Mouse (Mus musculus) heart, embryonic 10.5 days (tissue): ENCODE measurements around the gene Armc8. TPM values are rescaled to one million over a fixed set of nuclear protein-coding genes. Genes with fewer than 3 reads are reported as not detected.

Experiments used
- DNase-seq: peaks from one replicate; pipeline ENCODE4 v3.0.0-alpha.2; 2017; ENCODE audit warnings: low spot score
- H3K27ac ChIP-seq: fragments of 300-500 bp; sonication (generic); 2 replicates; pipeline ENCODE4 v1.5.1; 2016; ENCODE audit warnings: mild to moderate bottlenecking
- H3K27me3 ChIP-seq: fragments of 300-500 bp; sonication (generic); 2 replicates; pipeline ENCODE4 v1.6.1; 2016; ENCODE audit warnings: mild to moderate bottlenecking; ENCODE audit not compliant: poor library complexity, insufficient read depth, severe bottlenecking
- H3K36me3 ChIP-seq: fragments of 300-500 bp; sonication (generic); 2 replicates; pipeline ENCODE4 v1.6.1; 2016; ENCODE audit warnings: mild to moderate bottlenecking, moderate library complexity
- H3K4me1 ChIP-seq: fragments of 300-500 bp; sonication (generic); 2 replicates; pipeline ENCODE4 v1.6.1; 2016; ENCODE audit warnings: mild to moderate bottlenecking
- H3K4me3 ChIP-seq: fragments of 300-500 bp; sonication (generic); 2 replicates; pipeline ENCODE4 v1.5.1; 2016; ENCODE audit warnings: mild to moderate bottlenecking, moderate library complexity
- H3K9me3 ChIP-seq: fragments of 300-500 bp; sonication (generic); 2 replicates; pipeline ENCODE4 v1.6.1; 2016; ENCODE audit warnings: mild to moderate bottlenecking, moderate library complexity
- WGBS: fragments of 180-500 bp; shearing (Covaris S2); methylation state at CpG from one replicate; pipeline ENCODE4 v1.1.7; 2016; 5-methylcytosine and 5-hydroxymethylcytosine counted together
- polyA plus RNA-seq: library from polyadenylated mRNA; unstranded; fragments of >200 nt; fragmentation: Nextera tagmentation; extraction: Ambion mirVana; gene quantifications from 2 replicates; pipeline ENCODE4 v1.2.1, GENCODE M21; 2016

The Armc8 gene
- polyA plus RNA-seq, 1 experiment from 2014 or later: 22.7 TPM

DNA sequence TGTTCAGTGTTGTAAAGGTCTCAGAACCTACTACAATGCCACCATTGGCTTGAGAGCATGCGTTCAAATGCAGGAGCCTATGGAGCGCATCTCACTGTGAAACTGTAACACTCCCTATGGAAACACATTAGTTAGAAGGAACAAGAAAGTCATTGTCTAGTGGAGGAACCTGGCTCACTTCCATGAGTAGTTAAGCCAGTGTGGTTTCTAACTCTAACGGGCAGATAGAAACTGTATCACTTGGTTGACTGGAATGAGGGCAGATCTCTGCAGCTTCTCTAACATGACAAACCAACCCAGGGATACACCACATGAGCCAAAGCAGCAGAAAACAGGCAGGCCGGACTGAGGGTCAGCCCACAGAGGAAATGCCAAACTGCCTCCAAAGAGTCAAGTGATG is 114.5 kb downstream of the Armc8 start:
- Histone ChIP-seq H3K27me3 (peaks cover 28% of the 10 kb centered on the region), H3K27ac (no peak overlapping the region), H3K36me3 (no peaks in the 10 kb centered on the region), H3K4me3 (no peak overlapping the region), H3K9me3 (no peaks in the 10 kb centered on the region), H3K4me1 (peaks cover 6% of the 10 kb centered on the region)
- 84% methylated on average over 4 of the region's 4 CpGs for WGBS
- DNase-seq: no peak

GRCm38 (mm10) chr9:99451161-99451560 is 117.5 kb downstream of the Armc8 start, which contains the start of gene Nme9:
Nme9 (plus strand) TSS chr9:99451475.
- no peak for DNase-seq
- H3K4me3 ChIP-seq: peak within 1 kb of the TSS; percentile 18
- no peak within 1 kb of the TSS for H3K27ac ChIP-seq
- H3K9me3 ChIP-seq: no peaks in the 10 kb centered on the region
- WGBS: 6% methylated on average over 14 of the region's 14 CpGs
- H3K27me3 ChIP-seq: peaks cover 28% of the 10 kb centered on the region
- no peaks in the 10 kb centered on the region for H3K36me3 ChIP-seq
- H3K4me1 ChIP-seq: peaks cover 6% of the 10 kb centered on the region

GRCm38 (mm10) chr9:99449886-99450647 is 118.6 kb downstream of the Armc8 start:
- Histone ChIP-seq H3K9me3 (no peaks in the 10 kb centered on the region), H3K27me3 (peaks cover 26% of the 10 kb centered on the region), H3K27ac (no peak overlapping the region), H3K4me1 (peaks cover 6% of the 10 kb centered on the region), H3K4me3 (no peak overlapping the region), H3K36me3 (no peaks in the 10 kb centered on the region)
- no peak for DNase-seq
- WGBS: 42% methylated on average over 9 of the region's 9 CpGs

DNA sequence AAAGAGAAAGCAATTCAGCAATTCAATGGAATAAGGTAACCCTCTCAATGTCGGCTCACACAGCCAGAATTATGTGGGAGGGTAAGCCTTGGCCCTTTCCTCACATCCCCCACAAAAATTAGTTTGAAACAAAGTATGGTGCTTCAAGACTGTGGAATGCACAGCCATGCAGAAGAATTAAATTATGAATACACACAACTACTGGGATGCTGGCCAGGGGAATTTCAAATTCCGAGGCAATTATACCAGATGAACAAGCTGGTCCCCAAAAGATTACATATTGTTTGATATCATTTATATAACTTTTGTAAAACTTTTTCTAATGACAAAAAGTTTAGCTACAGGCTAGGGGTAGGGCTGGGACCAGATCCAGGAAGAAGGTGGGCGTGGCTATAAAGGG is 121.4 kb downstream of the Armc8 start:
- Histone ChIP-seq H3K4me3 (no peak overlapping the region), H3K9me3 (no peaks in the 10 kb centered on the region), H3K4me1 (peaks cover 6% of the 10 kb centered on the region), H3K27ac (no peak overlapping the region), H3K27me3 (peaks cover 14% of the 10 kb centered on the region), H3K36me3 (no peaks in the 10 kb centered on the region)
- DNase-seq: no peak
- 79% methylated on average over 3 of the region's 3 CpGs for WGBS

- peaks cover 3% of the 10 kb centered on the region for H3K4me1 ChIP-seq
- H3K36me3 ChIP-seq: no peaks in the 10 kb centered on the region
- H3K27me3 ChIP-seq: peaks cover 3% of the 10 kb centered on the region; the same call in 1 of the 2 replicates
- H3K9me3 ChIP-seq: no peaks in the 10 kb centered on the region
- no peak for DNase-seq
- no peak overlapping the region for H3K4me3 ChIP-seq
- no peak overlapping the region for H3K27ac ChIP-seq
These were observed 122.4 kb downstream of the Armc8 start for GRCm38 (mm10) chr9:99446259-99446658.

GRCm38 (mm10) chr9:99444590-99445178 is 124.0 kb downstream of the Armc8 start:
- Histone ChIP-seq H3K36me3 (no peaks in the 10 kb centered on the region), H3K4me3 (no peak overlapping the region), H3K9me3 (no peaks in the 10 kb centered on the region), H3K27ac (no peak overlapping the region), H3K27me3 (no peaks in the 10 kb centered on the region; the same call in 1 of the 2 replicates), H3K4me1 (no peaks in the 10 kb centered on the region)
- DNase-seq: no peak
- 36% methylated on average over 8 of the region's 8 CpGs for WGBS

DNA sequence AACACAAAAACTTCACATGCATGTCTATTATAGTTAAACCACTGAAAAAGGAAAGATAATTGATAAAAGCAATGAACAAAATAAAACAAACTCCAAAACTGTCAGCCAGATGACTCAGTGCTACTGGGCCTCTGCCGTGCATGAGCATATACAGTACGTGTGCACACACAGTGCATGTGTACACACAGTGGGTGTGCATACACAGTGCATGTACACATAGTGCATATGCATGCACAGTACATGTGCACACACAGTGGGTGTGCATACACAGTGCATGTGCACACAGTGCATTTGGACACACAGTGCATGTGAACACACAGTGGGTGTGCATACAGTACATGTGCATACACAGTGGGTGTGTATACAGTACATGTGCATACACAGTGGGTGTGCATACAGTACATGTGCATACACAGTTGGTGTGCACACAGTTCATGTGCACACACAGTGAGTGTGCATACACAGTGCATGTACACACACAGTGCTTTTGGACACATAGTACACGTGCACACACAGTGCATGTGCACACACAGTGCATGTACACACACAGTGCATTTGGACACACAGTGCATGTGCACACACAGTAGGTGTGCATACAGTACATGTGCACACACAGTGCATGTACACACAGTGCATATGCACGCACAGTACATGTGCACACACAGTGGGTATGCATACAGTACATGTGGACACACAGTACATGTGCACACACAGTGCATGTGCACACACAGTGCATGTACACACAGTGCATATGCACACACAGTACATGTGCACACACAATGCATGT is 126.9 kb downstream of the Armc8 start:
- Histone ChIP-seq H3K9me3 (no peaks in the 10 kb centered on the region), H3K27me3 (peaks cover 25% of the 10 kb centered on the region), H3K27ac (no peak overlapping the region), H3K4me1 (peaks cover 5% of the 10 kb centered on the region; the same call in 1 of the 2 replicates), H3K4me3 (no peak overlapping the region), H3K36me3 (no peaks in the 10 kb centered on the region)
- no peak for DNase-seq
- 84% methylated on average over 4 of the region's 4 CpGs for WGBS

- H3K4me3 ChIP-seq: no peak overlapping the region
- H3K4me1 ChIP-seq: peaks cover 10% of the 10 kb centered on the region
- 76% methylated on average over 5 of the region's 5 CpGs for WGBS
- H3K27me3 ChIP-seq: peaks cover 25% of the 10 kb centered on the region
- H3K27ac ChIP-seq: no peak overlapping the region
- H3K36me3 ChIP-seq: no peaks in the 10 kb centered on the region
- DNase-seq: no peak
- no peaks in the 10 kb centered on the region for H3K9me3 ChIP-seq
These were observed 127.8 kb downstream of the Armc8 start for GRCm38 (mm10) chr9:99440941-99441340.

- no peaks in the 10 kb centered on the region for H3K9me3 ChIP-seq
- H3K4me1 ChIP-seq: peaks cover 23% of the 10 kb centered on the region
- H3K27me3 ChIP-seq: peaks cover 38% of the 10 kb centered on the region
- no peaks in the 10 kb centered on the region for H3K36me3 ChIP-seq
- WGBS: 73% methylated on average over 8 of the region's 8 CpGs
- H3K27ac ChIP-seq: no peak overlapping the region
- no peak overlapping the region for H3K4me3 ChIP-seq
- DNase-seq: no peak
These were observed 129.6 kb downstream of the Armc8 start for GRCm38 (mm10) chr9:99439064-99439463.

DNA sequence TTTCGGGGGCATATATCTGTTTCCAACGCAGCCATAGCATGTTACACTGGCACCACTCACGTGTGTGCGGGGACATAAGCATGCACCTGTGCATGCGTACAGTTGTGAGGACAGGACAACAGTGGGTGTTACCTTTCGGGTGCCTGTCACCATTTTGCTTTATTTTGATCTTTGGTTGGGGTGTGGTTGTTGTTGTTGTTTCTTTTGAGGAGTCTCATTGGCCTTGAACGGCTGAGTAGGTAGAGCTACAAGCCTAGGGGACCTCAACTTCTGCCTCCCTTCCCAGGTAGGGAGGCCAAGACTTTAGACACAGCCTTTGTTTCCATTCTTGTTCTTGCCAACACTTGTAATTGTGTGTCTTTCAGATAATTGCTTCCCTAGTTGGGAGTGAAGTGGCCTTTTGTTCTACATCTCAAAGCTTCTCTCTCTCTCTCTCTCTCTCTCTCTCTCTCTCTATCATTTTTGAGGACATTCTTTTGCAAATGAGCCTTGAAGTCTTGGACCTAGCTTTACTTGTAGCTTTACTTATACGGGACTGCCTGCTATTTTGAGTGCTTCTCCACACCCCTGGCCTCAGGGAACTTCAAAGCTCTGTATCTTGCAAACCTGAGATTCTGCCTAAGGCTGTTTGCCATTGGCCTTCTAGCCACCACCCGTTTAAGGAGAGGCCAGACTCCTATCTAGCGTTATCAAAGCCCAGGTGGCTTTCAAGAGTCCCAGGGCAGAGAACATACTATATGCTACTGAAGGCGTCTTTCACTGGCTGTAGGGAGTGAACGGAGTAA is 130.7 kb downstream of the Armc8 start:
- H3K36me3 ChIP-seq: no peaks in the 10 kb centered on the region
- no peak overlapping the region for H3K4me3 ChIP-seq
- no peak overlapping the region for H3K27ac ChIP-seq
- no peak for DNase-seq
- H3K27me3 ChIP-seq: peaks cover 38% of the 10 kb centered on the region
- no peaks in the 10 kb centered on the region for H3K9me3 ChIP-seq
- peaks cover 23% of the 10 kb centered on the region for H3K4me1 ChIP-seq
- WGBS: 70% methylated on average over 12 of the region's 12 CpGs

DNA sequence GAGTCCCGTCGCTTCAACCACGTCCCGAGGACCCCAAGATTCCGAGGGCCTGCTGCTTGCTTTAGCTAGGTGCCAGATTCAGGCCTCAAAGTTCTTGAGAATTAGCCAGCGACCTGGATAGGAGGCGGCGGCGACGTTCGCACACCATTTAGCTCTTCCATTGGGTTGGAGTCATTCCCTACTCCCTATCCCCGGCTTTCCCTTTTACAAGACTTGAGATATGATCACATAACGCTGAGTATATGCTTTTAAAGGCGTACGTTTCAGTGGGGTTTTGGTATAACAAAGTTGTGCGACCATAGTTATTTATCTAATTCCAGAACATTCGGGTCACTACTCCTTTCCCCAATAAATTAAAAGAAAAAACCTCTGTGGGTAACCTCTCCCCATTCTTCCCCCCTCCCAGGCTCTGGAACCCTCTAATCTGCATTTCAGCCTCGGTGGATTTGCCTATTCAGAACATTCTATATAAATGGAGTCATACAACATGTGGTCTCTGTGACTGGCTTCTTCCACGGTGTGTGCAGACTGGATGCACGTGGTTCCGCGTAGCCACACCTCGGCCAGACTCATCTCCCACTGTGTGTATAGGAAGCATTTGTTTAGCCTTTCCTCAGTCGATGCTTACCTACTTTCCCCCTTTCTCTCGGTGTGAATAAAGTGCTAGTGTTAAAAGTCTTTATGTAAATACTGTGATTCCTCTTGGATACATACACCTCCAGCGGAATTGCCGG is 131.5 kb downstream of the Armc8 start, which contains the start of gene Mras:
TSS of gene Mras (minus strand) at position 351 of the 734 bp plus-strand sequence.
- Histone ChIP-seq H3K9me3 (no peaks in the 10 kb centered on the region), H3K36me3 (no peaks in the 10 kb centered on the region), H3K27ac (peak within 1 kb of the TSS; percentile 90), H3K27me3 (peaks cover 38% of the 10 kb centered on the region), H3K4me3 (peak within 1 kb of the TSS; percentile 85), H3K4me1 (peaks cover 23% of the 10 kb centered on the region)
- no peak for DNase-seq
- WGBS: 20% methylated on average over 27 of the region's 27 CpGs
